Mouse (Mus musculus): ENCODE measurements around the gene Palm. TPM values are rescaled to one million over a fixed set of nuclear protein-coding genes. Genes with fewer than 3 reads are reported as not detected.

Palm gene
- polyA plus RNA-seq, 1 experiment, result 34.2 TPM

- WGBS, result 6% methylated on average over 6 of the region's 6 CpGs
Observed at GRCm38 (mm10) chr10:79856280-79856679, 62.9 kb downstream of the Palm start.

GRCm38 (mm10) chr10:79856704-79857451 is 63.5 kb downstream of the Palm start:
- WGBS, result 6% methylated on average over 7 of the region's 7 CpGs
- DNase-seq, result no peak
- H3K4me1 ChIP-seq (ENCODE audit: control insufficient read depth, insufficient read depth, low read length), result peaks cover 43% of the 10 kb centered on the region
- H3K4me3 ChIP-seq (replicated peaks; ENCODE audit: extremely low read depth, low read depth, low read length), result peak overlapping the region; percentile 25
- TF ChIP-seq POLR2A (IDR thresholded peaks at IDR 0.05; ENCODE audit: borderline replicate concordance, extremely low read depth, low read depth, low read length) (no peak), CTCF (IDR thresholded peaks at IDR 0.05; ENCODE audit: insufficient read depth, low read length) (no peak)

More at GRCm38 (mm10) chr10:79856280-79856679, 62.9 kb downstream of the Palm start:
- DNase-seq, result no peak
- TF ChIP-seq CTCF (IDR thresholded peaks at IDR 0.05; ENCODE audit: insufficient read depth, low read length) (no peak), POLR2A (IDR thresholded peaks at IDR 0.05; ENCODE audit: borderline replicate concordance, extremely low read depth, low read depth, low read length) (no peak)
- peaks cover 44% of the 10 kb centered on the region for H3K4me1 ChIP-seq (ENCODE audit: control insufficient read depth, insufficient read depth, low read length)
- peak overlapping the region; percentile 2 for H3K4me3 ChIP-seq (replicated peaks; ENCODE audit: extremely low read depth, low read depth, low read length)

- Histone ChIP-seq H3K4me3 (replicated peaks; ENCODE audit: extremely low read depth, low read depth, low read length) (peak overlapping the region; percentile 25), H3K4me1 (ENCODE audit: control insufficient read depth, insufficient read depth, low read length) (peaks cover 41% of the 10 kb centered on the region)
- no peak for TF ChIP-seq POLR2A (IDR thresholded peaks at IDR 0.05; ENCODE audit: borderline replicate concordance, extremely low read depth, low read depth, low read length)
- no peak for TF ChIP-seq CTCF (IDR thresholded peaks at IDR 0.05; ENCODE audit: insufficient read depth, low read length)
- 3% methylated on average over 4 of the region's 4 CpGs for WGBS
- peak; percentile 62 for DNase-seq
Observed at GRCm38 (mm10) chr10:79857452-79857811, 64.1 kb downstream of the Palm start.

- H3K4me1 ChIP-seq (ENCODE audit: control insufficient read depth, insufficient read depth, low read length), result peaks cover 36% of the 10 kb centered on the region
- TF ChIP-seq POLR2A (IDR thresholded peaks at IDR 0.05; ENCODE audit: borderline replicate concordance, extremely low read depth, low read depth, low read length) (no peak), CTCF (IDR thresholded peaks at IDR 0.05; ENCODE audit: insufficient read depth, low read length) (no peak)
- H3K4me3 ChIP-seq (replicated peaks; ENCODE audit: extremely low read depth, low read depth, low read length), result peak overlapping the region; percentile 6
- 59% methylated on average over 2 of the region's 2 CpGs for WGBS
- no peak for DNase-seq
Observed at GRCm38 (mm10) chr10:79857894-79858293, 64.5 kb downstream of the Palm start.

- WGBS, result 24% methylated on average over 17 of the region's 17 CpGs
- DNase-seq, result no peak
- TF ChIP-seq CTCF (IDR thresholded peaks at IDR 0.05; ENCODE audit: insufficient read depth, low read length) (no peak), POLR2A (IDR thresholded peaks at IDR 0.05; ENCODE audit: borderline replicate concordance, extremely low read depth, low read depth, low read length) (no peak)
- Histone ChIP-seq H3K4me3 (replicated peaks; ENCODE audit: extremely low read depth, low read depth, low read length) (no peak overlapping the region), H3K4me1 (ENCODE audit: control insufficient read depth, insufficient read depth, low read length) (peaks cover 34% of the 10 kb centered on the region)
Observed at GRCm38 (mm10) chr10:79858416-79859074, 65.2 kb downstream of the Palm start.

GRCm38 (mm10) chr10:79859116-79859515 is 65.7 kb downstream of the Palm start:
- peak; percentile 12 for DNase-seq
- TF ChIP-seq CTCF (IDR thresholded peaks at IDR 0.05; ENCODE audit: insufficient read depth, low read length) (no peak), POLR2A (IDR thresholded peaks at IDR 0.05; ENCODE audit: borderline replicate concordance, extremely low read depth, low read depth, low read length) (no peak)
- 60% methylated on average over 11 of the region's 11 CpGs for WGBS
- Histone ChIP-seq H3K4me3 (replicated peaks; ENCODE audit: extremely low read depth, low read depth, low read length) (no peak overlapping the region), H3K4me1 (ENCODE audit: control insufficient read depth, insufficient read depth, low read length) (peaks cover 34% of the 10 kb centered on the region)

GRCm38 (mm10) chr10:79860079-79860911 is 66.9 kb downstream of the Palm start:
- no peak for DNase-seq
- 90% methylated on average over 26 of the region's 26 CpGs for WGBS
- TF ChIP-seq CTCF (IDR thresholded peaks at IDR 0.05; ENCODE audit: insufficient read depth, low read length) (no peak), POLR2A (IDR thresholded peaks at IDR 0.05; ENCODE audit: borderline replicate concordance, extremely low read depth, low read depth, low read length) (no peak)
- Histone ChIP-seq H3K4me1 (ENCODE audit: control insufficient read depth, insufficient read depth, low read length) (peaks cover 34% of the 10 kb centered on the region), H3K4me3 (replicated peaks; ENCODE audit: extremely low read depth, low read depth, low read length) (no peak overlapping the region)

- H3K4me3 ChIP-seq (replicated peaks; ENCODE audit: extremely low read depth, low read depth, low read length), result no peak overlapping the region
- 54% methylated on average over 25 of the region's 25 CpGs for WGBS
- no peak for DNase-seq
- TF ChIP-seq POLR2A (IDR thresholded peaks at IDR 0.05; ENCODE audit: borderline replicate concordance, extremely low read depth, low read depth, low read length) (no peak), CTCF (IDR thresholded peaks at IDR 0.05; ENCODE audit: insufficient read depth, low read length) (no peak)
- peaks cover 31% of the 10 kb centered on the region for H3K4me1 ChIP-seq (ENCODE audit: control insufficient read depth, insufficient read depth, low read length)
Observed at GRCm38 (mm10) chr10:79861230-79862048, 68.1 kb downstream of the Palm start.
